Mouse (Mus musculus): ENCODE results near the gene Itgb1bp1.

DNA sequence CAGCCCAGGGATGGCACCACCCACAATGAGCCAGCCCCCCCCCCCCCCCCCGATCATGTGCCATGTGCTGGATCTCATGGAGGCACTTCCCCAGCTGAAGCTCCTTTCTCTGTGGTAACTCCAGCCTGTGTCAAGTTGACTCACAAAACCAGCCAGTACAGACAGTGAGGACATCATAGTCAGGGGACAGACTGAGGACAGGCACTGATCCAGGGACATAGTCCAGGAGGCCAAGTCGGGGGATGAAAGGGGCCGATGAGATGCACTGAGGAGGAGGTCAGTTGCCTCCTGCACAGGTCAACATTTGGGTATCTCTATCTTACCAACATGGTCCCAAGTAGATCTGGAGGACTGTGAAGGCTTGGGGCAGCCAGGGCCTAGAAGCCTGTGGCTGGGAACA is 90.6 kb downstream of the Itgb1bp1 start:
- TF ChIP-seq POLR2A (IDR thresholded peaks at IDR 0.05; ENCODE audit: extremely low read depth, insufficient read depth, low read length) = no peak
- no peak for TF ChIP-seq CTCF (IDR thresholded peaks at IDR 0.05; ENCODE audit: extremely low read depth, insufficient read depth, low read length)
